Mouse (Mus musculus): Measurements from ENCODE around the gene Csad.

GRCm38 (mm10) chr15:102249967-102250366, 45.4 kb upstream of the Csad start:
- TF ChIP-seq CTCF (IDR thresholded peaks at IDR 0.05; ENCODE audit: control insufficient read depth, insufficient read depth, low read length) (no peak), POLR2A (IDR thresholded peaks at IDR 0.05; ENCODE audit: borderline replicate concordance, control insufficient read depth, low read depth, low read length) (no peak)
